Mouse (Mus musculus) neural tube, embryonic 12.5 days (tissue): ENCODE results near the gene Clk1. TPM values are rescaled to one million over a fixed set of nuclear protein-coding genes. Genes with fewer than 3 reads are reported as not detected.
A peak's percentile ranks its signal among the peaks of the same experiment; 100 is the strongest.

Experiments used
- ATAC-seq: fragments of 200-750 bp; cut with Nextera tagmentation; 2 replicates; pipeline ENCODE4 v1.8.0; 2017; ENCODE audit warnings: low read depth, mild to moderate bottlenecking, moderate TSS enrichment, moderate library complexity; ENCODE audit not compliant: low FRiP score
- H3K27ac ChIP-seq: fragments of 300-500 bp; sonication (generic); 2 replicates; pipeline ENCODE4 v1.5.1; 2016
- H3K27me3 ChIP-seq: fragments of 300-500 bp; sonication (generic); replicated peaks from 2 replicates; pipeline ENCODE4 v1.6.1; 2016; ENCODE audit warnings: mild to moderate bottlenecking
- H3K36me3 ChIP-seq: fragments of 300-500 bp; sonication (generic); 2 replicates; pipeline ENCODE4 v1.6.1; 2016; ENCODE audit warnings: mild to moderate bottlenecking
- H3K4me1 ChIP-seq: fragments of 300-500 bp; sonication (generic); 2 replicates; pipeline ENCODE4 v1.6.1; 2016
- H3K4me2 ChIP-seq: fragments of 300-500 bp; sonication (generic); replicated peaks from 2 replicates; pipeline ENCODE4 v1.6.1; 2016; ENCODE audit warnings: mild to moderate bottlenecking
- H3K4me3 ChIP-seq: fragments of 300-500 bp; sonication (generic); 2 replicates; pipeline ENCODE4 v1.5.1; 2016
- H3K9ac ChIP-seq: fragments of 300-500 bp; sonication (generic); 2 replicates; pipeline ENCODE4 v1.6.1; 2016; ENCODE audit warnings: mild to moderate bottlenecking
- H3K9me3 ChIP-seq: fragments of 300-500 bp; sonication (generic); 2 replicates; pipeline ENCODE4 v1.6.1; 2016; ENCODE audit warnings: mild to moderate bottlenecking
- WGBS: fragments of 180-500 bp; shearing (Covaris S2); methylation state at CpG from one replicate; pipeline ENCODE4 v1.1.7; 2016; 5-methylcytosine and 5-hydroxymethylcytosine counted together
- polyA plus RNA-seq: library from polyadenylated mRNA; unstranded; fragments of >200 nt; fragmentation: Nextera tagmentation; extraction: Ambion mirVana; gene quantifications from 2 replicates; pipeline ENCODE4 v1.2.1, GENCODE M21; 2016

The Clk1 gene
- polyA plus RNA-seq, 1 experiment from 2014 or later, result 164 TPM

- Histone ChIP-seq H3K4me2 (peak overlapping the region; percentile 76), H3K9ac (peak overlapping the region; percentile 76), H3K36me3 (peaks cover 34% of the 10 kb centered on the region), H3K4me1 (peaks cover 23% of the 10 kb centered on the region), H3K27me3 (no peaks in the 10 kb centered on the region), H3K9me3 (no peaks in the 10 kb centered on the region), H3K4me3 (peak overlapping the region; percentile 60), H3K27ac (peak overlapping the region; percentile 65; the same call in 1 of the 2 replicates)
- 0 out of 2 replicates have a peak, but pooled peaks have one; percentile 33 for ATAC-seq
- WGBS, result 11% methylated on average over 10 of the region's 10 CpGs
Measured at GRCm38 (mm10) chr1:58444691-58445090, 20.8 kb upstream of the Clk1 start.

GRCm38 (mm10) chr1:58424551-58424950 is 685 bp upstream of the Clk1 start:
- H3K27ac ChIP-seq, result no peak overlapping the region
- no peak overlapping the region for H3K4me2 ChIP-seq
- no peaks in the 10 kb centered on the region for H3K9me3 ChIP-seq
- H3K9ac ChIP-seq, result no peak overlapping the region
- no peaks in the 10 kb centered on the region for H3K27me3 ChIP-seq
- WGBS, result 94% methylated on average over 3 of the region's 3 CpGs
- H3K4me3 ChIP-seq, result no peak overlapping the region
- no peak for ATAC-seq
- peaks cover 13% of the 10 kb centered on the region for H3K36me3 ChIP-seq
- H3K4me1 ChIP-seq, result peaks cover 16% of the 10 kb centered on the region

DNA sequence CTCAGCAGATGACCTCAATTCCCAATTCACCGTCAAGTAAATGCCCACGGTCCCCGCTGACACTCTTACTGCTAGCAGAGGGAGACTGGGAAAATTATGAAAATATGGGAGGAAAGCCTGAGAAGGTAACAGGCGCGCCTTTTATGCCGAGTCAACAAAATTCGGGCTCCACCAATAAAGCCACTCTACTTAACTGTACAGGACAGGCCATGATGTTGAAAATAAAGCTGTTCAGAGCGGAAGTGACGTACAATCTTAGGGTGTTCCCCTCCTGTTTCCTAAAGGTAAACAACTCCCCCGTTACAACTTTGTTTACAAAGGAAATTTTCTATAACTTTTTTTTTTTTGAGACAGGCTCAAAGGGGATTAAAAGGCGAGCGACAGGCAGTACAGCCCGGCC is 987 bp downstream of the Clk1 start:
- H3K4me1 ChIP-seq, result peaks cover 16% of the 10 kb centered on the region
- peaks cover 29% of the 10 kb centered on the region for H3K36me3 ChIP-seq
- peak overlapping the region; percentile 99 for H3K4me3 ChIP-seq
- 0 out of 2 replicates have a peak, but pooled peaks have one; percentile 45 for ATAC-seq
- H3K9me3 ChIP-seq, result no peaks in the 10 kb centered on the region
- no peaks in the 10 kb centered on the region for H3K27me3 ChIP-seq
- H3K9ac ChIP-seq, result peak overlapping the region; percentile 99
- H3K4me2 ChIP-seq, result peak overlapping the region; percentile 72
- WGBS, result 15% methylated on average over 13 of the region's 13 CpGs
- 0 out of 2 replicates have a peak overlapping the region, but pooled peaks have one; percentile 95 for H3K27ac ChIP-seq

GRCm38 (mm10) chr1:58420961-58421360 is 2.9 kb downstream of the Clk1 start:
- Histone ChIP-seq H3K9ac (no peak overlapping the region), H3K4me1 (peaks cover 16% of the 10 kb centered on the region), H3K4me2 (0 out of 2 replicates have a peak overlapping the region, but pooled peaks have one; percentile 12), H3K27me3 (no peaks in the 10 kb centered on the region), H3K36me3 (peaks cover 45% of the 10 kb centered on the region), H3K27ac (no peak overlapping the region), H3K4me3 (no peak overlapping the region), H3K9me3 (no peaks in the 10 kb centered on the region)
- 78% methylated on average over 7 of the region's 7 CpGs for WGBS
- ATAC-seq, result no peak

- 86% methylated on average over 10 of the region's 10 CpGs for WGBS
- no peak overlapping the region for H3K4me2 ChIP-seq
- no peak overlapping the region for H3K9ac ChIP-seq
- H3K36me3 ChIP-seq, result peaks cover 52% of the 10 kb centered on the region
- H3K9me3 ChIP-seq, result no peaks in the 10 kb centered on the region
- H3K4me3 ChIP-seq, result no peak overlapping the region
- H3K27me3 ChIP-seq, result no peaks in the 10 kb centered on the region
- no peak for ATAC-seq
- peaks cover 16% of the 10 kb centered on the region for H3K4me1 ChIP-seq
- H3K27ac ChIP-seq, result no peak overlapping the region
Measured at GRCm38 (mm10) chr1:58420032-58420431, 3.8 kb downstream of the Clk1 start.

- ATAC-seq, result no peak
- Histone ChIP-seq H3K27ac (no peak overlapping the region), H3K4me1 (peaks cover 2% of the 10 kb centered on the region), H3K4me2 (no peak overlapping the region), H3K4me3 (no peak overlapping the region), H3K9ac (no peak overlapping the region), H3K27me3 (no peaks in the 10 kb centered on the region), H3K9me3 (no peaks in the 10 kb centered on the region), H3K36me3 (peaks cover 83% of the 10 kb centered on the region)
- WGBS, result 98% methylated on average over 2 of the region's 2 CpGs
Measured at GRCm38 (mm10) chr1:58416048-58416447, 7.8 kb downstream of the Clk1 start.

DNA sequence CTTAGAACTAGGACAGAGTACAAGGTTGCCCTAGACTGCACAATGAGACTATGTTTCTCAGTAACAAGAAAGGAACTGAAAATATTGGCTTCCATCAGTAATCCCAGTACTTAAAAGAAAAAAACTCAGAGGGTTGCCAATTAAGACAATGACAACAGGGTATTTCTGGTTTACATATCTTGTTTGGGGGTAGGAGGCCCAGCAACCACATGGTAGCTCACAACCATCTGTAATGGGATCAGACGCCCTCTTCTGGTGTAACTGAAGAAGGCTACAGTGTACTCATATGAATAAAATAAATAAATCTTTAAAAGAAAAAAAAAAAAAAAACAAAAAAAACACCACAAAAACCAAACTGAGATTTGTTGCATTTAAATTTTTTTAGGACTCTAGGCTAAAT is 8.4 kb downstream of the Clk1 start:
- ATAC-seq, result no peak
- Histone ChIP-seq H3K4me1 (no peaks in the 10 kb centered on the region), H3K27ac (no peak overlapping the region), H3K9me3 (no peaks in the 10 kb centered on the region), H3K27me3 (no peaks in the 10 kb centered on the region), H3K4me3 (no peak overlapping the region), H3K9ac (no peak overlapping the region), H3K36me3 (peaks cover 86% of the 10 kb centered on the region), H3K4me2 (no peak overlapping the region)
- WGBS, result 27% methylated on average over 1 of the region's 1 CpGs

DNA sequence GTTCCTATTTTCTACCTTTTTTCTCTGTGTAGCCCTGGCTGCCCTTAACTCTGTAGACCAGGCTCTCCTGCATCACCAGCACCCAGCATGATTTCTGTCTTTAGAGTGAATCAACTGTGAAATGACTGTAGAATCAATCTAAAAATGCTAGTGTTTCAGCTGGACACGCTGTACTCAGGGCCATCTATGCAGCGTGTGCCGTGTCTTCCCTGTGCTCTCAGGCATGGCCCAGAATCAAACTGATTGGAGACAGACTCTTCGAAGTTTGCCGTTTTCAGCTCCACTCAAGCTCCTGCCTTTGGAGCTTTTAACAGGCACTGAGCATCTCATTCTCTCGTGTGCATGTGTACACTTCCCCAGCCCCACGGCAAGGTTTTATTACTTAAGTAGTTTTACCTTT is 13.1 kb downstream of the Clk1 start:
- Histone ChIP-seq H3K4me1 (no peaks in the 10 kb centered on the region), H3K9me3 (no peaks in the 10 kb centered on the region), H3K9ac (no peak overlapping the region), H3K27ac (no peak overlapping the region), H3K4me3 (no peak overlapping the region), H3K27me3 (no peaks in the 10 kb centered on the region), H3K36me3 (peaks cover 70% of the 10 kb centered on the region), H3K4me2 (no peak overlapping the region)
- WGBS, result 88% methylated on average over 7 of the region's 7 CpGs
- ATAC-seq, result no peak

DNA sequence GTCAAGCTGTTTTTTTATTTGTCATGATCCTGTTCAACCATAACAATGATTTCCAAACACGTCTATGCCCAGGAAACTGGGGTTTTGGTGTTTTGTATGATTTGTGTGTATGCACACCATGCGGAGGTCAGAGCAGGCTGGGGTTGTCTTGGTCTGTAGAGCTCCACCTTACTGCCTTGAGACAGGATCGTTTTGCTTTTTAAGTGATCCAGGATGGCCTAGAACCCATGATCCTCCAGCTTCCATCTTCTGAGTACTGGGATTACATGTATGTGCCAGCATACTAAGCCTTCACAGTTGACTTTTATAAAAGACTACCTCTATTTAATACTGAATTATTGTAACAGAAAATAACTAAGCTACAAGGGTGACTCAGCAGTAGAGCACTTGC is 13.7 kb downstream of the Clk1 start:
- Histone ChIP-seq H3K9ac (no peak overlapping the region), H3K4me1 (no peaks in the 10 kb centered on the region)
- WGBS, result 89% methylated on average over 3 of the region's 3 CpGs

GRCm38 (mm10) chr1:58409553-58410197 is 14.2 kb downstream of the Clk1 start:
- Histone ChIP-seq H3K36me3 (peaks cover 66% of the 10 kb centered on the region), H3K9me3 (no peaks in the 10 kb centered on the region), H3K4me1 (no peaks in the 10 kb centered on the region), H3K27ac (no peak overlapping the region), H3K4me2 (no peak overlapping the region), H3K4me3 (no peak overlapping the region), H3K27me3 (no peaks in the 10 kb centered on the region), H3K9ac (no peak overlapping the region)
- WGBS, result 88% methylated on average over 5 of the region's 5 CpGs
- no peak for ATAC-seq

More for the DNA sequence above, 13.7 kb downstream of the Clk1 start:
- peaks cover 71% of the 10 kb centered on the region for H3K36me3 ChIP-seq
- H3K27ac ChIP-seq, result no peak overlapping the region
- H3K4me2 ChIP-seq, result no peak overlapping the region
- no peaks in the 10 kb centered on the region for H3K27me3 ChIP-seq
- no peak for ATAC-seq
- no peaks in the 10 kb centered on the region for H3K9me3 ChIP-seq
- H3K4me3 ChIP-seq, result no peak overlapping the region

GRCm38 (mm10) chr1:58408141-58408540 is 15.7 kb downstream of the Clk1 start:
- H3K27me3 ChIP-seq, result no peaks in the 10 kb centered on the region

GRCm38 (mm10) chr1:58407321-58407720 is 16.5 kb downstream of the Clk1 start:
- ATAC-seq, result no peak
- Histone ChIP-seq H3K4me2 (no peak overlapping the region), H3K27ac (no peak overlapping the region), H3K4me1 (no peaks in the 10 kb centered on the region), H3K9me3 (no peaks in the 10 kb centered on the region), H3K9ac (no peak overlapping the region), H3K27me3 (no peaks in the 10 kb centered on the region), H3K36me3 (peaks cover 66% of the 10 kb centered on the region), H3K4me3 (no peak overlapping the region)
- 97% methylated on average over 7 of the region's 7 CpGs for WGBS

More at GRCm38 (mm10) chr1:58408141-58408540, 15.7 kb downstream of the Clk1 start:
- peaks cover 65% of the 10 kb centered on the region for H3K36me3 ChIP-seq
- no peak overlapping the region for H3K4me3 ChIP-seq
- WGBS, result 88% methylated on average over 6 of the region's 6 CpGs
- H3K27ac ChIP-seq, result no peak overlapping the region
- H3K9ac ChIP-seq, result no peak overlapping the region
- H3K9me3 ChIP-seq, result no peaks in the 10 kb centered on the region
- no peak for ATAC-seq
- no peak overlapping the region for H3K4me2 ChIP-seq
- no peaks in the 10 kb centered on the region for H3K4me1 ChIP-seq

- peaks cover 70% of the 10 kb centered on the region for H3K36me3 ChIP-seq
- no peaks in the 10 kb centered on the region for H3K27me3 ChIP-seq
- H3K4me1 ChIP-seq, result no peaks in the 10 kb centered on the region
- no peak overlapping the region for H3K27ac ChIP-seq
- no peak overlapping the region for H3K4me3 ChIP-seq
- no peak overlapping the region for H3K4me2 ChIP-seq
- ATAC-seq, result no peak
- H3K9me3 ChIP-seq, result no peaks in the 10 kb centered on the region
- no peak overlapping the region for H3K9ac ChIP-seq
- WGBS, result 97% methylated on average over 5 of the region's 5 CpGs
Measured at GRCm38 (mm10) chr1:58403745-58404144, 20.1 kb downstream of the Clk1 start.
